Mouse (Mus musculus) C2C12 (cell line): Measurements from ENCODE around the gene Fbxl19.

Experiments used
- CEBPB ChIP-seq: IDR thresholded peaks from one replicate; pipeline ENCODE4 v1.6.1; 2011; ENCODE audit warnings: low read depth, mild to moderate bottlenecking, control low read depth, moderate library complexity
- CTCF ChIP-seq: IDR thresholded peaks from one replicate; pipeline ENCODE4 v1.5.1; 2011; ENCODE audit not compliant: control insufficient read depth, insufficient read depth, insufficient read length
- MAX ChIP-seq: IDR thresholded peaks from one replicate; pipeline ENCODE4 v1.6.1; 2011; ENCODE audit warnings: mild to moderate bottlenecking, control low read depth
- MYOD1 ChIP-seq: IDR thresholded peaks from one replicate; pipeline ENCODE4 v1.6.1; 2011; ENCODE audit warnings: low read depth; ENCODE audit not compliant: control insufficient read depth, insufficient read length
- MYOG ChIP-seq: IDR thresholded peaks from one replicate; pipeline ENCODE4 v1.6.1; 2011; ENCODE audit not compliant: control insufficient read depth, insufficient read length; ENCODE audit errors: extremely low read depth

DNA sequence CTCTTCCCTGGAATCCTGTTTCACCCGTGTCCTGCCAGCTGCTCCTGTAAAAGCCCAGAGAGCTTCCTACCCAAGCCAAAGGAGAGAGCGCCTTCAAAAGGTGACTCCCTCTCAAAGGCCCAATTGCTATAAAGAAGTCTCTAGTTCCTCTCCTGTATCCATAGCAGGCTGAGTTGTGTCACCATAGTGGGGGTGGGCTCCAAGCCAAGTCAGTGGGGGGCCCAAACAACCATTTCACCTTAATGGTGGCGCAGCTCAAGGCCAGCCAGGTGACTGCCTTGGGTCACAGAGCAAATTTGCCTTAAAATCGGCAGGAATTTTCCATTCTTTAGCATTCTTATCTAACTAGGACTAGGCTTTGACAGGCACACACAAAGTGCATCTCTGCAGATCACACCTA is 29.5 kb upstream of the Fbxl19 start:
- TF ChIP-seq CTCF (no peak), MYOD1 (no peak), MAX (no peak), MYOG (no peak), CEBPB (no peak)
